Mouse (Mus musculus) thymus, adult 2 months (tissue): ENCODE measurements around the gene Unc5c.

Source experiments
- CTCF ChIP-seq: fragments of 200-500 bp; IDR thresholded peaks from 2 replicates; pipeline ENCODE4 v1.5.1; 2012; ENCODE audit warnings: mild to moderate bottlenecking, control low read depth, low read length, moderate library complexity, borderline replicate concordance; ENCODE audit not compliant: control insufficient read depth, poor library complexity, insufficient read depth; ENCODE audit errors: extremely low read depth
- POLR2A ChIP-seq: fragments of 200-500 bp; IDR thresholded peaks from 2 replicates; pipeline ENCODE4 v1.6.1; 2012; ENCODE audit warnings: mild to moderate bottlenecking, low read length, control low read depth, moderate library complexity; ENCODE audit not compliant: control insufficient read depth, poor library complexity, insufficient read depth; ENCODE audit errors: extremely low read depth

DNA sequence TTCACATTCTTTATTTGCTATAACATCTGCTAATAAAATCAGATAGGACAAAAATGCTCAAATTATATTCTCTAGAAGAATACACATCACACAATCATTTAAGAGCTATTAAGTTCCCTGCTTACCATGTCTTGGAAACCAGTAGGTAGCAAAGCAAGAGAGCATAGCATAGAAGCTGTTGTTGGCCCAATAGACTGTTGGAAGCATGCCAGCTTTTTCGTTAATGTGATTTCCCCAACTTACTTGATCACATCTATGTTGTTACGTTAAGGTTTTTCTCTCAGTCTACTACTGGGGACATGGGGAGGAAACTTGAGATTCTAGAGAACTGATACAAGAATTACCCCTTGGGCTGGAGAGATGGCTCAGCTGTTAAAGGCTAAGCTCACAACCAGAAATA, 133.0 kb downstream of the Unc5c start:
- no peak for TF ChIP-seq CTCF
- TF ChIP-seq POLR2A = no peak
